23 mouse cellular contexts compared by ENCODE assay signal in the genomic region with DNA sequence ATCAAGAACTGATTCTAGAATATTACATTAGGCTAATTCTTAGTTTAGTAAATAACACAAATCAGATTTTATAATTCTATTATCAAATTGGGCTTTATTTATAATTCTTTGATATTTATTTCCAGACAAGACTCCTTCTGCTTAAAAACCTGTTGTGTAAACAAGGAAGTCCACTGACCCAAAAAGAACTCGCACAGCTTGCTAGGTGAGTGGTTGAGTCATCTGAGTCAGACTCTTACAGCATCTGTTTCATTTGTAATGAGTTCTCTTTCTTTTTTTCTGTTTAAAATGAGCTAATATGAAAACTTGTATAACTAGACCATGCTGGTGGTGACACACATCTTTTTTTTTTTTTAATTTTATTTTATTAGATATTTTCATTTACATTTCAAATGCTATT. TPM values are rescaled to one million over a fixed set of nuclear protein-coding genes. Genes with fewer than 3 reads are reported as not detected.
DNase-seq lines count a peak whose midpoint lies in the region; ATAC-seq and TF ChIP-seq lines count a peak whose summit lies in the region.
"Had no signal": no experiment of that assay in that cellular context is flagged by ENCODE, and none has a peak within 500 bp of the region (broad histone marks: within the 10 kb centered on the region; RNA-seq: fewer than 3 reads in every experiment).

No protein-coding gene starts in this region.

- TF ChIP-seq EP300 in lung, postnatal 0 days (IDR thresholded peaks at IDR 0.05) = no peak
- TF ChIP-seq EP300 in stomach, postnatal 0 days (optimal IDR thresholded peaks at IDR 0.05) = no peak

- no peak overlapping the region for H3K4me2 ChIP-seq in lung, postnatal 0 days (replicated peaks; ENCODE audit: low read depth, low read length)
- no peak overlapping the region for H3K4me2 ChIP-seq in stomach, postnatal 0 days (replicated peaks; ENCODE audit: low read depth)
- H3K4me2 ChIP-seq: embryonic facial prominence, embryonic 12.5 days; embryonic facial prominence, embryonic 15.5 days; forebrain, embryonic 12.5 days; forebrain, embryonic 15.5 days; heart, embryonic 13.5 days; hindbrain, embryonic 14.5 days had no signal

- H3K9me3 ChIP-seq in lung, postnatal 0 days (ENCODE audit: low read length) = no peaks in the 10 kb centered on the region
- no peaks in the 10 kb centered on the region for H3K9me3 ChIP-seq in stomach, postnatal 0 days (ENCODE audit: control insufficient read depth, low read length)
- H3K9me3 ChIP-seq: embryonic facial prominence, embryonic 12.5 days; embryonic facial prominence, embryonic 15.5 days; forebrain, embryonic 12.5 days; forebrain, embryonic 15.5 days; heart, embryonic 10.5 days; heart, embryonic 13.5 days had no signal

- WGBS in lung, postnatal 0 days = 50% methylated on average over 1 of the region's 1 CpGs
- WGBS in stomach, postnatal 0 days = 53% methylated on average over 1 of the region's 1 CpGs

- no peak overlapping the region for H3K9ac ChIP-seq in lung, postnatal 0 days (replicated peaks; ENCODE audit: low read depth)
- no peak overlapping the region for H3K9ac ChIP-seq in stomach, postnatal 0 days (ENCODE audit: low read length)
- H3K9ac ChIP-seq: embryonic facial prominence, embryonic 12.5 days; embryonic facial prominence, embryonic 15.5 days; forebrain, embryonic 12.5 days; forebrain, embryonic 15.5 days; heart, embryonic 13.5 days; hindbrain, embryonic 14.5 days had no signal

- no peak for ATAC-seq in lung, postnatal 0 days
- peak; percentile 65; the same call in 1 of the 2 replicates for ATAC-seq in stomach, postnatal 0 days (ENCODE audit: low FRiP score, low TSS enrichment)
- ATAC-seq: activated CD4-positive, CD25-positive, alpha-beta regulatory T cell, adult 4 months; forebrain, embryonic 15.5 days; hindbrain, postnatal 0 days had no signal

- H3K27ac ChIP-seq in lung, postnatal 0 days (ENCODE audit: low read length) = no peak overlapping the region
- no peak overlapping the region for H3K27ac ChIP-seq in stomach, postnatal 0 days (replicated peaks)
- H3K27ac ChIP-seq: embryonic facial prominence, embryonic 12.5 days; embryonic facial prominence, embryonic 15.5 days; forebrain, embryonic 12.5 days; forebrain, embryonic 15.5 days; heart, adult 2 months; heart, embryonic 10.5 days; heart, embryonic 13.5 days; hindbrain, embryonic 14.5 days; hindbrain, postnatal 0 days had no signal

- H3K36me3 ChIP-seq in lung, postnatal 0 days (ENCODE audit: insufficient read depth, low read length) = peaks cover 34% of the 10 kb centered on the region
- peaks cover 19% of the 10 kb centered on the region for H3K36me3 ChIP-seq in stomach, postnatal 0 days (ENCODE audit: control insufficient read depth, insufficient read depth, low read length)

- peak; percentile 31 for DNase-seq in lung, postnatal 0 days (ENCODE audit: low spot score)
- DNase-seq in lung, postnatal 25 days (ENCODE audit: low spot score) = no peak
- peak; percentile 77 for DNase-seq in urinary bladder, postnatal 14 days (ENCODE audit: low spot score)
- no peak for DNase-seq in urinary bladder, adult 2 months (ENCODE audit: low spot score)
- peak; percentile 21 for DNase-seq in stomach, postnatal 0 days (ENCODE audit: low spot score)
- DNase-seq in layer of hippocampus, adult 18-20 months (ENCODE audit: low spot score in 2 of 2) = no peak
- DNase-seq: adrenal gland, adult 8-10 months; adrenal gland, postnatal 25 days; cerebellum, adult 18-20 months; cerebellum, adult 9-11 months; gastrocnemius, postnatal 25 days; heart, postnatal 14 days; heart, postnatal 4 days had no signal

- no peaks in the 10 kb centered on the region for H3K4me1 ChIP-seq in lung, postnatal 0 days (ENCODE audit: insufficient read depth, low read depth, low read length)
- H3K4me1 ChIP-seq in stomach, postnatal 0 days (replicated peaks; ENCODE audit: control insufficient read depth, insufficient read depth) = no peaks in the 10 kb centered on the region
- H3K4me1 ChIP-seq: embryonic facial prominence, embryonic 12.5 days; embryonic facial prominence, embryonic 15.5 days; forebrain, embryonic 12.5 days; forebrain, embryonic 15.5 days; heart, embryonic 10.5 days; heart, embryonic 13.5 days had no signal

- H3K4me3 ChIP-seq in lung, postnatal 0 days (ENCODE audit: low read depth, low read length) = no peak overlapping the region
- no peak overlapping the region for H3K4me3 ChIP-seq in stomach, postnatal 0 days (ENCODE audit: low read depth, low read length)
- H3K4me3 ChIP-seq: embryonic facial prominence, embryonic 12.5 days; embryonic facial prominence, embryonic 15.5 days; forebrain, embryonic 12.5 days; forebrain, embryonic 15.5 days; heart, adult 2 months; heart, embryonic 10.5 days; heart, embryonic 13.5 days had no signal

- no peaks in the 10 kb centered on the region for H3K27me3 ChIP-seq in lung, postnatal 0 days (replicated peaks; ENCODE audit: insufficient read depth, low read length)
- H3K27me3 ChIP-seq in stomach, postnatal 0 days (ENCODE audit: control insufficient read depth, insufficient read depth, low read length) = no peaks in the 10 kb centered on the region
- H3K27me3 ChIP-seq: embryonic facial prominence, embryonic 12.5 days; embryonic facial prominence, embryonic 15.5 days; forebrain, embryonic 12.5 days; forebrain, embryonic 15.5 days; heart, embryonic 13.5 days had no signal

- no peak for TF ChIP-seq CTCF in lung, postnatal 0 days (IDR thresholded peaks at IDR 0.05)
- no peak for TF ChIP-seq CTCF in stomach, postnatal 0 days (IDR thresholded peaks at IDR 0.05; ENCODE audit: low read depth)

RNA-seq across cellular contexts. Expression of a gene that starts 18.5 kb away (rescaled TPM):
- polyA plus RNA-seq in lung, postnatal 0 days (2015; fragmentation: Nextera tagmentation; extraction: Ambion mirVana) = 26.7 and 28.6 TPM in 2 replicates
- polyA plus RNA-seq in urinary bladder, adult 2 months (2012; rRNA removed) = 26.5 and 27.8 TPM in 2 replicates
- polyA plus RNA-seq in stomach, postnatal 0 days (2015; fragmentation: Nextera tagmentation; extraction: Ambion mirVana) = 27.4 and 29.4 TPM in 2 replicates
- total RNA-seq in layer of hippocampus, adult 18-20 months (2021) = 10 to 100 TPM; 16.7 to 17.4 TPM

RNA-seq across cellular contexts. Expression of a gene that starts 38.1 kb away (rescaled TPM):
- 10.1 and 12.7 TPM in 2 replicates for polyA plus RNA-seq in lung, postnatal 0 days (2015; fragmentation: Nextera tagmentation; extraction: Ambion mirVana)
- polyA plus RNA-seq in urinary bladder, adult 2 months (2012; rRNA removed) = 11.5 and 13.1 TPM in 2 replicates
- polyA plus RNA-seq in stomach, postnatal 0 days (2015; fragmentation: Nextera tagmentation; extraction: Ambion mirVana) = 10.8 and 11.6 TPM in 2 replicates
- total RNA-seq in layer of hippocampus, adult 18-20 months (2021) = 10 to 100 TPM; 53.6 to 55.6 TPM

RNA-seq across cellular contexts. Expression of a gene that starts 53.2 kb away (rescaled TPM):
- 149 and 165 TPM in 2 replicates for polyA plus RNA-seq in lung, postnatal 0 days (2015; fragmentation: Nextera tagmentation; extraction: Ambion mirVana)
- polyA plus RNA-seq in urinary bladder, adult 2 months (2012; rRNA removed) = 80.7 and 103 TPM in 2 replicates
- polyA plus RNA-seq in stomach, postnatal 0 days (2015; fragmentation: Nextera tagmentation; extraction: Ambion mirVana) = 190 and 193 TPM in 2 replicates
- total RNA-seq in layer of hippocampus, adult 18-20 months (2021) = 10 to 100 TPM; 48.5 to 51.3 TPM

Comparison
In these comparisons a context has a peak if more than half of its experiments do, and no peak if none do; other contexts are left out.
1. DNase-seq: peak in lung, postnatal 0 days (single experiment), urinary bladder, postnatal 14 days (single experiment) and stomach, postnatal 0 days (single experiment); none in lung, postnatal 25 days (single experiment), urinary bladder, adult 2 months (single experiment) and layer of hippocampus, adult 18-20 months (0 of 2).